Mouse (Mus musculus) ES-Bruce4 (cell line): Measurements from ENCODE around the gene Ss18l2. TPM values are rescaled to one million over a fixed set of nuclear protein-coding genes. Genes with fewer than 3 reads are reported as not detected.

Source experiments
- H3K27ac ChIP-seq: 2 replicates; pipeline ENCODE4 v1.5.1; 2012; ENCODE audit warnings: low read length, inconsistent platforms; ENCODE audit not compliant: insufficient read depth
- H3K27me3 ChIP-seq: 2 replicates; pipeline ENCODE4 v1.6.1; 2012; ENCODE audit warnings: mild to moderate bottlenecking, low read length, inconsistent platforms; ENCODE audit not compliant: control insufficient read depth, poor library complexity, insufficient read depth, severe bottlenecking
- H3K36me3 ChIP-seq: 2 replicates; pipeline ENCODE4 v1.6.1; 2012; ENCODE audit warnings: inconsistent platforms, mild to moderate bottlenecking, low read length, moderate library complexity; ENCODE audit not compliant: control insufficient read depth, poor library complexity, insufficient read depth, severe bottlenecking
- H3K4me1 ChIP-seq: one replicate; pipeline ENCODE4 v1.8.1; 2011; ENCODE audit warnings: low read length; ENCODE audit not compliant: control insufficient read depth, insufficient read depth
- H3K4me3 ChIP-seq: 2 replicates; pipeline ENCODE4 v1.5.1; 2011; ENCODE audit warnings: low read depth, mild to moderate bottlenecking, low read length
- H3K9ac ChIP-seq: 2 replicates; pipeline ENCODE4 v1.6.1; 2012; ENCODE audit warnings: low read depth, mild to moderate bottlenecking, inconsistent platforms; ENCODE audit not compliant: poor library complexity, severe bottlenecking
- H3K9me3 ChIP-seq: replicated peaks from 2 replicates; pipeline ENCODE4 v1.6.1; 2012; ENCODE audit warnings: mild to moderate bottlenecking, low read length, inconsistent platforms; ENCODE audit not compliant: control insufficient read depth, poor library complexity, insufficient read depth, severe bottlenecking
- CTCF ChIP-seq: IDR thresholded peaks from one replicate; pipeline ENCODE4 v1.8.1; 2011; ENCODE audit warnings: low read depth, low read length
- EP300 ChIP-seq: IDR thresholded peaks from 2 replicates; pipeline ENCODE4 v1.6.1; 2011; ENCODE audit warnings: low read depth, low read length; ENCODE audit not compliant: insufficient read depth
- POLR2A ChIP-seq: IDR thresholded peaks from one replicate; pipeline ENCODE4 v1.8.1; 2011; ENCODE audit warnings: low read length; ENCODE audit not compliant: insufficient read depth
- polyA plus RNA-seq: library from polyadenylated mRNA; stranded (reverse); fragments of >200 nt; gene quantifications from 2 replicates; pipeline ENCODE4 v1.2.4, GENCODE M21; 2011; ENCODE audit warnings: low read depth; ENCODE audit not compliant: missing spikeins, insufficient read depth, insufficient read length

Ss18l2 gene
- polyA plus RNA-seq, 1 experiment: 51.9 TPM

DNA sequence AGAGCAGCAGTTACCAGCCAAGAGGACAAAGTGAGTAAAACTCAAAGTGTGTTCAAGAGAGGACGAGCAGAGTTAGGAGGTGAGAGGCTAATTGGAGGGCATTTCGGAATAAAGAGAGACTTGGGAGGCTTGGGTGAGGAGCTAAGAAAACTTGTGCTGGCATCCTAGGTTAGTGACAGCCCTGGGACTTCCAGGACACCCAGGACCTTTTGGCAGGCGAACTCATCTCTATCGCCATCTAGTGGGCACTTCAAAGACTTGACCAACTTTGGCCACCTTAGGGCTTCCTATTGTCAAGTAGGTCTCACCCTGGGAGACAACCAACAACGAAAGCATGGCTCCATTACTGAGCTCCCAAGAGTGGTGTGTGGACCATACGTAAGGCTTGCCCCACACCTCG is 38.8 kb upstream of the Ss18l2 start:
- H3K9ac ChIP-seq: no peak overlapping the region
- H3K4me1 ChIP-seq: no peaks in the 10 kb centered on the region
- no peaks in the 10 kb centered on the region for H3K9me3 ChIP-seq
- TF ChIP-seq POLR2A (no peak), CTCF (peak; percentile 72), EP300 (no peak)
- no peak overlapping the region for H3K27ac ChIP-seq
- no peak overlapping the region for H3K4me3 ChIP-seq
- no peaks in the 10 kb centered on the region for H3K27me3 ChIP-seq
- H3K36me3 ChIP-seq: no peaks in the 10 kb centered on the region

DNA sequence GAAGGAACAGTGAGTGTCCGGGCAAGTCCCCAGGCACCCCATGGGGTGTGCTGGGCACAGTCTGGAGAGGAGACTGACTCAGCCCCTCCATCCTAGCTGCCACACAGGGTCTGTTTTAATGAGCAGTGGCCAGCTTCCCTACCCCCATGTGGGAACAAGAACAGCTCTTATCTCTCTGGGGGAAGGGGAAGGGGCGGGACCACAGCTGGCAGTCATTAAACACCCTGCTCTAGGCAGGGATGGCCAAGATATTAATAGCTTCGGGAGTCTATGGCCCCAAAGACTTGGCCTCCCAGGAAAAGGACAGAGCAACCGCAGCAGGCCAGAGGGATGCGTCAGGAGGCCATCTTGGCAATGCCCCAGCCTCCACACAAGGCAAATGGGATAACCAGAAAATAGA is 37.8 kb upstream of the Ss18l2 start:
- H3K9me3 ChIP-seq: no peaks in the 10 kb centered on the region
- H3K36me3 ChIP-seq: no peaks in the 10 kb centered on the region
- H3K9ac ChIP-seq: no peak overlapping the region
- H3K27me3 ChIP-seq: no peaks in the 10 kb centered on the region
- TF ChIP-seq CTCF (no peak), EP300 (no peak), POLR2A (no peak)
- H3K27ac ChIP-seq: no peak overlapping the region
- no peaks in the 10 kb centered on the region for H3K4me1 ChIP-seq
- no peak overlapping the region for H3K4me3 ChIP-seq

DNA sequence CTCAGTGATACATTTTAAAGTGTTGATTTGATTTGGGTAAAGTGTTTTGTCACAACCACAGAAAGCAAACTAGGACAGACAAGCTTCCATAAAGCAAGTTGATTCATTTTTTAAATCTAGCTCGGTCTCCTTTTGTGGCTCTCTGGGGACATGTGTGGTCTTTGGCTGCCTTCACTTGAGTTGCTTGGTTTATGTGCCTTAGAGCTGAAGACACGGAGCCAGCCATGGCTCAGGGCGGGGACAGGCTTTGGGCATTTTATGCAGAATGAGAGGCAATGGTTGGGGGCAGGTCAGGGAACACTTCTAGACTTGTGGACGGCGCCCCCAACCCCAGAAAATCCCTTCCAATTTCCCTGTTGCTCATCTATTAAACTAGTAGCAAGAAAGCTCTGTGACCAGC is 36.4 kb upstream of the Ss18l2 start:
- Histone ChIP-seq H3K27me3 (no peaks in the 10 kb centered on the region), H3K36me3 (no peaks in the 10 kb centered on the region), H3K9me3 (no peaks in the 10 kb centered on the region), H3K4me3 (no peak overlapping the region), H3K27ac (no peak overlapping the region), H3K4me1 (no peaks in the 10 kb centered on the region), H3K9ac (no peak overlapping the region)
- no peak for TF ChIP-seq EP300
- no peak for TF ChIP-seq POLR2A
- no peak for TF ChIP-seq CTCF

DNA sequence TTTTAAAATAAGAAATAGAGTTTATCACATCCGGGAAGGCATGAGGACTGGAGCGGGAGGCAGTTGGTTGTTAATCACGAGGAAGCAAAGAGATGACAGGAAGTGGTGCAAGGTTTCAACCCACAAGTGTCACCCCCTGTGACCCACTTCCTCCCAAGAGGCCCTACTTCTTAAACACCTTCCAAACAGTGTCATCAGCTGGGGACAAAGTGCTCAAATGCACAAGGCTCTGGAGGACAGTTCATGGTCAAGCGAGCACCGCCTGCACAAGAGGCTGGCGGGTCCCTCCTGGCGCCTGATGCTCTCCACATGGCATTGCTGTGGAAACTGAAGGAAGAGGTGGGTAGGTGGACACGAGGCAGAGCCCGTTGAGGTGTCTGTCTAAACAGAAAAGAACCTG is 35.1 kb upstream of the Ss18l2 start:
- Histone ChIP-seq H3K4me3 (no peak overlapping the region), H3K9ac (no peak overlapping the region), H3K4me1 (no peaks in the 10 kb centered on the region), H3K36me3 (no peaks in the 10 kb centered on the region), H3K9me3 (no peaks in the 10 kb centered on the region), H3K27ac (no peak overlapping the region), H3K27me3 (no peaks in the 10 kb centered on the region)
- TF ChIP-seq EP300 (no peak), CTCF (no peak), POLR2A (no peak)

DNA sequence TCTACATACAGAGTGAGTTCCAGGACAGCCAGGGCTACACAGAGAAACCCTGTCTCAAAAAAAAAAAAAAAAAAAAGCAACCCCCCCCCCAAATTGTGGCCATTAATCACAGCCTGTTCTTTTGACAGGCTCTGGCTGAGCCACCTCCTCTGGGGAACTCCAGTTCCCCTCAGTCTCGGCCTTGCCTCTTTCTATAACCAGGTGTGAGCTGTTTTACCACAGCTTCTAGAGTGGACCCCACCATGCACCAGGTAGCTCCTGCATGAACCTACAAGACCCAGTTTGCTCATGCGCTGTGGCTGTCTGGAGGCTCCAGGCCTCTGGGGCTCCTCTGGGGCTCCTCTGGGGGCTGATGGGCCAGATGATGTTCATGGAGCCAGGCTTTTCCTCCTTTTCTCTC is 34.6 kb upstream of the Ss18l2 start:
- TF ChIP-seq CTCF (no peak), EP300 (no peak), POLR2A (no peak)
- Histone ChIP-seq H3K4me3 (no peak overlapping the region), H3K9me3 (no peaks in the 10 kb centered on the region), H3K4me1 (no peaks in the 10 kb centered on the region), H3K9ac (no peak overlapping the region), H3K27me3 (no peaks in the 10 kb centered on the region), H3K36me3 (no peaks in the 10 kb centered on the region), H3K27ac (no peak overlapping the region)

DNA sequence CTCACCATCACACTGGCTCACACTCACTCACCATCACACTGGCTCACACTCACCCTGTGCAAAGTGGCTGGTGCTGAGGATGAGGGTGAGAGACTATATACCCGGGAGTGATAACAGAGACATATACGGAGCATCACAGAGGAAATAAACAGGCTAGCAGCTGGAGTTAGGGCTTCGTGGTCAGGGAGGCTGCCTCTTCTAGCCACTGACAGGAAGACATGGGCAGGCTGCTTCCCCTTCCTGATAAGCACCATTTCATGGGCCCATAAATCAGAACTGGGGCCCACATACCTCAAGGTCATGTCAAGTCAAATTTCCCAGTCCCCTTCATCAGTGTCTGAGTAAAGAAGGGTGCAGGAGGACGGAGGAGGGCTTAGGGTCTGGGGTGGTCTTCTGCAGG is 33.1 kb upstream of the Ss18l2 start:
- H3K4me1 ChIP-seq: no peaks in the 10 kb centered on the region
- TF ChIP-seq EP300 (no peak), CTCF (no peak), POLR2A (no peak)
- H3K27ac ChIP-seq: no peak overlapping the region
- H3K4me3 ChIP-seq: no peak overlapping the region
- no peak overlapping the region for H3K9ac ChIP-seq
- no peaks in the 10 kb centered on the region for H3K36me3 ChIP-seq
- H3K9me3 ChIP-seq: no peaks in the 10 kb centered on the region
- no peaks in the 10 kb centered on the region for H3K27me3 ChIP-seq
